Mouse (Mus musculus): Measurements from ENCODE around the gene Krtap13. TPM values are rescaled to one million over a fixed set of nuclear protein-coding genes. Genes with fewer than 3 reads are reported as not detected.
"Not testable (repeated sequence)": the region's sequence is repeated elsewhere in the genome, so short reads cannot be mapped to it uniquely, and the experiment has no call there.

Krtap13 gene
- total RNA-seq (2015; ENCODE audit: low replicate concordance) (not detected in 2 replicates), total RNA-seq (2017; ENCODE audit: low replicate concordance) (not detected in 2 replicates)

DNA sequence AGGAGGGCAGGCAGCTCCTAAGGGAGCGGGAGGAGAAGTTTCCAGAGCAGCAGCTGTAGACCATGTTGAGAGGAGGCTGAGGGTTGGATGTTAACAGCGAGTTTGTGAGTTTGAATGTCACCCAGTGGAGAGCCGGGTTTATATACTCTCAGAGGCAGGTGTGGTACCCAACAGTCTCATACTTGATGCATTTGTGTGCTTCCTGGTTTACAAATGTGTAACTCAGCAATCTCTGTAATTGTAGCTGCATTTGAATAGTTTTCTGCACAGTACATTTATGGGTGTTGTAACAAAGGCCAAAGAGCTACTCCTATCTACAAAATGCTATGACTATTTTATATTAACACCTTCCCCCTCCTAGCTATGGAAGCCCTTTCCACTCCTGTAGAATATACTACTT, at the start of gene Krtap13:
Gene Krtap13, minus strand, starts transcription at position 101 of the 400 bp plus-strand sequence.
- not testable (repeated sequence) for ATAC-seq (replicated peaks; ENCODE audit: low FRiP score, poor library complexity, severe bottlenecking)

DNA sequence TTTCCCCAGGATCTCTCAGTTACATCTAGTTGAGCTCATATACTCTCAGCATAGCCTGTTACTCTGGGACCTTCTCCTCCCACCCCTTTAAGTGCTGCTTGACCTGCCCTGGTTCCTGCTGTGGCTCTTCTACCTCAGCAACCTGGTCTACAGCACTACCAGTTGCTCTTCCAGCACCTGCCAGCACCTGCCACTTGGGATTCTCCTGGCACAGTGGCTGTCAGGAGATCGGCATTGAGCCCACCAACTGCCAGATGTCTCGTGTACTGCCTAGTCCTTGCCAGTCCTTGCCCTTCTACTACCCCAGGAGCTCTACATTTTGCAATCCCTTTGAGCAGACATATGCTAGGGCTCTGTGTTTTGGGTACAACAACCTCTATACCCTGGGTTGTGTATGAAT, 35.4 kb upstream of the Krtap13 start:
- no peak for ATAC-seq (replicated peaks; ENCODE audit: low FRiP score, poor library complexity, severe bottlenecking)

DNA sequence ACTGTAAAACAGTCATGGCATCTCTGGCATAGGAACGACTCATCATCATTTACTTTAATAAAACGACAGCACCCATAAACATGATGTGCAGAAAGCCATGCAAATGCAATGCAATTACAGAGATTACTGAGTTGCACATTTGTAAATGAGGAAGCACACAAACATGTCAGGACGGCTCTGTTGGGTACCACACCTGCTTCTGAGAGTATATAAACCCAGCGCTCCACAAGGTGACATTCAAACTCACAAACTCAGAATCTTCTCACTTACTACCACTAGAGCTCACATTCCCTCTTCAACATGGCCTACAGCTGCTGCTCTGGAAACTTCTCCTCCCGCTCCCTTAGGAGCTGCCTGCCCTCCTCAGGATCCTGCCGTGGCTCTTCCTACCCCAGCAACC, 26.2 kb upstream of the Krtap13 start, which contains the start of gene Gm5965:
Gene Gm5965, plus strand, starts transcription at position 301 of the 400 bp plus-strand sequence.
- no peak for ATAC-seq (replicated peaks; ENCODE audit: low FRiP score, poor library complexity, severe bottlenecking)

DNA sequence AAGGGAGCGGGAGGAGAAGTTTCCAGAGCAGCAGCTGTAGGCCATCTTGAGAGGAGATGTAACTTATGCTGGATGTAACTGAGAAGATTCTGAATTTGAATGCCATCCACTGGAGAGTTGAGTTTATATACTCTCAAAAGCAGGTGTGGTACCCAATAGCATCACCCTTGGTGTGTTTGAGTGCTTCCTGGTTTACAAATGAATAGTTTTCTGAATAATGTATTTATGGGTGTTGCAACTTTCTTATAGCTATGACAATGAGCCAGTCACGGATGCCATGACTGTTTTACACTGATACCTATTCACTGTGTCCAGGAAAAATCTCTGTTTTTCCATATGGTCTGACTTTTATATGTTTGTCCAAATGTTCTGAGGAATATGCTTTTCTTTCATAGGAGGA, 22.7 kb upstream of the Krtap13 start, which contains the start of gene 2310057N15Rik:
Gene 2310057N15Rik, minus strand, starts transcription at position 101 of the 400 bp plus-strand sequence.
- no peak for ATAC-seq (replicated peaks; ENCODE audit: low FRiP score, poor library complexity, severe bottlenecking)

DNA sequence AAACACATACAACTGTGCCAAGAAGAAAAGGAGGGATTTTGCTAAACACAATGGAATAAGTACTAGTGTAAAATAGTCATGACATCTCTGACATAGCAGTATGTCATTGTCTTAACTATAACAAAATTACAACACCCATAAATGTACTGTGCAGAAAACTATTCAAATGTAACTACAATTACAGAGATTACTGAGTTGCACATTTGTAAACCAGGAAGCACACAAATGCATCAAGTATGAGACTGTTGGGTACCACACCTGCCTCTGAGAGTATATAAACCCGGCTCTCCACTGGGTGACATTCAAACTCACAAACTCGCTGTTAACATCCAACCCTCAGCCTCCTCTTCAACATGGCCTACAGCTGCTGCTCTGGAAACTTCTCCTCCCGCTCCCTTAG, 7.1 kb upstream of the Krtap13 start, which contains the start of gene 2310034C09Rik:
Gene 2310034C09Rik, plus strand, starts transcription at position 301 of the 400 bp plus-strand sequence.
- ATAC-seq (replicated peaks; ENCODE audit: low FRiP score, poor library complexity, severe bottlenecking) = not testable (repeated sequence)

DNA sequence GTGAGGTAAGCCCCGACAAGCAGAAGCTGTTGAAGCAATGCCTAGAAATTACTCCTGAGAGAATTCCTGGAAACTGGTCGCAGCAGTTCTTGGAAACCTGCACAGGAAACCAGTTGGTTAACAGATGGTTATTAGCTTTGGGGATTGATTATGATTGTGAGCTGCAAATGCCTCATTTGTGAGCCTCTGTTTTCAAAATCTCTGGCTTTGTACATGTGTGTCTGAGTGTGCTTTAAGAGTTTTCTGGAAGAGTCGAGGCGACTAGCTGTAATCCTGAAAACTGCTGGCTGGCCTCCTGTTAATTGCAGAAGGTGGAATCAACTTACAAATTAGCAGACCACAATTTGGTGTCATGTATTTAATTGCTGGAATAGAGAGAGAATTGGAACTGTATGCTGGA, 3.5 kb downstream of the Krtap13 start:
- ATAC-seq (replicated peaks; ENCODE audit: low FRiP score, poor library complexity, severe bottlenecking) = no peak

DNA sequence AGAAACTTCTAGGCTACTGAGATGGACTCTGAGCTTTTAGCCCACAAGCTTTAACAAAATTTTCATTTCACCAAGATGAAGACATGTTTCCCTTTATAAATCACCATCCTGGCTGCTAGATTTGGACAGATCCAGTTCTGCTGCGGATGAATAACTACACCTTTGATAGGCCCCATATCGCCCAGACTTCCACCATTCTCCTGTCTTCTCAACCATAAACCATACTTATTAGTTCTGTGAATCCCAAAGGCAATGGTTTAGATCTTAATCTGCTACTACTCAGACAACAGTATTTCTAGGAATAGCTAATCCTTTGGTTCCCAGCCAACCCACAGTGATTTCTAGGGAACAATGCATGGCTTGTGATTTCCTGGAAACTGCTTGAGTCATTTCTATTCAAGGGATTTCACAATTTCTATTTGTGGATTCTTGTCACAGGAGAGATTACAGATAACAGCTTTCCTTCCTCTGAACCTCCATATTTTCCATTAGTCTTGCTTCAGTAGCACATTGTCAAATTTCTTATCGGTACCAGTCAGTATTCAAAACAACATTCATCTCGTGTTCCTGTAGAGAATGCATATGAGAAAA, 6.6 kb downstream of the Krtap13 start:
- no peak for ATAC-seq (replicated peaks; ENCODE audit: low FRiP score, poor library complexity, severe bottlenecking)

DNA sequence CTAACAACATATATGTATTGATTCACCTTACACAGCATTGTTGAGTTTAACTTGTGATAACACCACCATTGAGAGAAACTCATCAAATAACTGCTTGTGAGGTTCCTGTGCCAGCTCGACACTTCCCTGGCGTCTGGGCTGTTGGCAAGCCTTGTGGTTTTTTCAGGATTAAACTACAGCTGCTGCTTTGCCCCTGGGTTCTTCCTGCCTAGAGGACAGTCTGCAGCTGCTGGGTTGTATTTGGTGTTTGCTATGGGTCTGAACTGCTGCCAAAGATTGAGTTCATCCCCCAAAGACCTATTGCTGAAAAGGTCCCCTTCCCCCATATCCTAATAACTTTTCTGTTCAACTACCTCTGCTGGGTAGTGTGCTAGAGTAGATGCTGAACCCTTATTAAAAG, 16.0 kb downstream of the Krtap13 start:
- no peak for ATAC-seq (replicated peaks; ENCODE audit: low FRiP score, poor library complexity, severe bottlenecking)

DNA sequence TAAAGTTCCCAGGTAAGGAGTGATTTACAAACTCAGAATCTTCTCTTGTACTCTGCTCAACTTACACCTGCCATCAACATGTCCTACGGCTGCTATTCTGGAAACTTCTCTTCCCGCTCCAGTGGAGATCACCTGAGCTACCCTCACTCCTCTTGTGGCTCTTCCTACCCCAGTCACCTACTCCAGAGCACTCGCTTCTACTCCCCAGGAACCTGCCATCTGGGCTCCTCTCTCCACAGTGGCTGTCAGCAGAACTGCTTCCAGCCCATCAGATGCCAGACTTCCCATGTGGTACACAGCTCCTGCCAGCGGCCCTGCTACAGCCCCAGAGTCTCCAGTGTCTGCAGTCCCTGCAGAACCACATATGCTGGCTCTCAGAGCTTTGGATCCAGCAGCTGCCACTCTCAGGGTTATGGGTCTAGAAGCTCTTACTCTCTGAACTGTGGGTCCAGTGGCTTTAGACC, 22.6 kb downstream of the Krtap13 start, which contains the start of gene Krtap13-1:
Gene Krtap13-1, plus strand, starts transcription at position 51 of the 464 bp plus-strand sequence.
- ATAC-seq (replicated peaks; ENCODE audit: low FRiP score, poor library complexity, severe bottlenecking) = no peak

DNA sequence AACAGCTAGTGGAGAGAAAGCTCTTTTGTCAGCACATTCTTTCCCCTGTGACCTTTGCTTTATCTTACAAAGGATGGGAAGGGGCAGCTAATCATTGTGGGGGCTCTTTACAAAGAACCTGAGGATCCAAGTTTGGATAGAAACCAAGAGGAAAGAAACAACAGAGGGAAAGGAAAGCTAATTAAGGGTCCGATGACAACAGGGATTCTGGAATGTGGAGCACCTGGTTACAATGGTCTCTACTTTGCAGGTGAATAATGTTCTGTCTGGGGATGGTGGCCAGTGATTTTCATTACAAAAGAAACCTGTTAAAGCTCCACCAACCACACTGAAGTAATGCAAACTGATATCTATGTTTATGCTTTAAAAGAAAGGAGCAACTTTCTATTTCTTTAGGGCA, 31.4 kb downstream of the Krtap13 start:
- ATAC-seq (replicated peaks; ENCODE audit: low FRiP score, poor library complexity, severe bottlenecking) = no peak

DNA sequence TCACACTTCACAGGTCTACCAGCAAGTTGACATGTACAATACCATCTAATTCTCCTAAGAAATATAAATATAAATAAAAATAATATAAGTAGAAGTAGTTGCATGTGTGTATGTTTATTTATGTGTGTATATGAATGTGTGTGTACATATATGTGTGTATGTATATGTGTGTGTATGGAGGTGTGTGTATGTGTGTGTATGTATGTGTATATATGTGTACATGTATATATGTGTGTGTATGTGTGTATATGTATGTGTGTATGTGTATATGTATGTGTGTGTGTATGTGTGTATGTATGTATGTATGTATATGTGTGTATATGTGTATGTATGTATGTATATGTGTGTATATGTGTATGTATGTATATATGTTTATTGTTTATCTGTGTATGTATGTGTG, 34.9 kb downstream of the Krtap13 start:
- no peak for ATAC-seq (replicated peaks; ENCODE audit: low FRiP score, poor library complexity, severe bottlenecking)

DNA sequence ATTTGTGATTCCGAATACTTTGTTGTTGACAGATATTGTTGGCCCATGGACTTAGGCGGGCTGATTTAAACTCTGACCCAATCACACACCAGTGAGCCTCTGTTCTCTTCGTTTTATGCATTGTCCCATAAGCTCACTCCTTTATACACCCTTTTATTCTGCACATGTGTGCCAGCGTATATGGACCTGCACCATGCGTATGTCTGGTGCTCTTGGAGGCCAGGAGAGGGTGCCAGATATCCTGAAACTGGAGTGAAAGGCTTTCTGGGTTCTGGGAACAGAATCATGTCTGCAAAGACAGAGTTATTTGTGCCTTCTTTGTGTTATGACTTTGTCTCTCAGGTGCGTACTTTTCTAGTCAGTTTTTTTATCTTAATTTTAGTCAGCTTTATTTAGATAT, 40.2 kb downstream of the Krtap13 start:
- no peak for ATAC-seq (replicated peaks; ENCODE audit: low FRiP score, poor library complexity, severe bottlenecking)

DNA sequence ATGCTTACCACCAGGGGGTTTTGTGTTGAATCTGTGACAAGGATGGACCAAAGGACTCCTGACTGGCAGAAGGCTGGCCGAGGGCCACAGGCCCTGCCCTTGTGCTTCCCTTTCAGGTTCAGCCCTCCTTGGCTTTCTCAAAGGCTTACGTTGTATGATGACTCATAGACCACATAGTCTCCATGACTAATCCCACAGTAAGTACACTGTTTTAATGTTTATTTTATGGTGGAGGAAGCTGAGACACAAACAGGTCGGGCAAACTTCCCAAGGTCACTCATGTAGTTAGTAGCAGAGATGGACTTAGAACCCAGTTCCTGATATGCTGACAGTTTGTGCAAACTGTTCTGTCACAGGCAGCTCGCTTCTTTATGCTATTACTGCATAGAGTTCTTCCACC, 40.7 kb downstream of the Krtap13 start:
- no peak for ATAC-seq (replicated peaks; ENCODE audit: low FRiP score, poor library complexity, severe bottlenecking)

DNA sequence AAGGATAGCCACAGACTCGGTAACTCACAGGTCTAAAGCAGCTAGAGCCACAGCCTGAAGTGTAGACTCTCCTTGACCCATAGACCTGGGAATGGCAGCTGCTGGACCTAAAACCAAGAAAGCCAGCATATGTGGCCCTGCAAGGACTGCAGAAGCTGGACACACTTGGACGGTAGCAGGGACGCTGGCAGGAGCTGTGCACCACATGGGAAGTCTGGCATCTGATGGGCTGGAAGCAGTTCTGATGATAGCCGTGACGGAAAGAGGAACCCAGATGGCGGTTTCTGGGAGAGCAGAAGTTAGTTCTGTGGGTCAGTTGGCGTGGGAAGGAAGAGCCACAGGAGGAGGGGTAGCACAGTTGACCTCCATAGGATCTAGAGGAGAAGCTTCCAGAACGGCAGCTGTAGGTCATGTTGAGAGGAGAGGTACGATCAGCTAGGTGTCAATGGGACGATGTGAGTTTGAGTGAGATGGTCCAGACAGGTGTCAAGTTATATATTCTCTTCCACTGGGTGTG, 43.9 kb downstream of the Krtap13 start, which contains the start of gene 2310061N02Rik:
Gene 2310061N02Rik, minus strand, starts transcription at position 467 of the 517 bp plus-strand sequence.
- no peak for ATAC-seq (replicated peaks; ENCODE audit: low FRiP score, poor library complexity, severe bottlenecking)

DNA sequence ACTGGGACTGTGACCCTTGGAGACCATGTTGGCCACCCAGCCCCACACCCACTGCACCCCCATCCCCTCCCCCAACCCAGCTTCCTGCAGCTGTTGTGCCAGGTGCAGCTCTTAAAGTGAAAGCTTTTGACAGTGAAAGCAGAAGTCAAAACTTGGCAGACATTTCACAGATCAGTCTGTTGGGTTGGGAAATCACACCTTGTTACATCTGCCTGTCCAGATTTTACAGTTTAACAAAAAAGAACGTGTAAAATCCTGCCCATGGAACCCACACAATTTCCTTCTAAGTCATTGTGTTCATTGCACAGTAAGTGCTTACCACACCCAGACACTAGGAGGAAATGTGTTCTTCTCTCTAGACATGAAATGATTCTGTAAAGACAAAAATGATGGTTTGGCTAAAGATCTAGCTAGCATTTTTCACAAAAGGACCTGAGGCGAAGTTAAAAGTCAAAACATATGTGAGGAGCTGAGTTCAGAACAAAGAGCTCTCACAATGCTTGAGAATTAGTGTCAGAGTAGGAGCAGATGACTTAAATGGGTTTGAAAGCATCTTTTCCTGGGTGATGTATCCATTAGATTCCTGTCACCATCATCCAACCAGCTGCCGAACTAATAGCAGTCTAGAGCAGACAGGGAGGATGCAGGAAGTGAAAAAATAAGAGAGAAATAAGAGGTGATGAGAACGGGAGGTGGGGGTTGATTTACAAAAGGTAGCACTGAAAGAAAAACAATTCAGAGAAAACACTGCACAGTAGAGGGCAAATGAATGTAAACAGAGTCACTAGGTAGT, 50.2 kb downstream of the Krtap13 start:
- ATAC-seq (replicated peaks; ENCODE audit: low FRiP score, poor library complexity, severe bottlenecking) = no peak

Other genes starting within 250 kb of the Krtap13 start
- gene Cldn17, start 244.7 kb downstream of the Krtap13 start, total RNA-seq (2015; ENCODE audit: low replicate concordance) = not detected in 2 replicates
- not detected in 2 replicates for gene Cldn17, start 244.7 kb downstream of the Krtap13 start, total RNA-seq (2017; ENCODE audit: low replicate concordance)
- not detected in 2 replicates for gene Cldn8, start 188.5 kb downstream of the Krtap13 start, total RNA-seq (2015; ENCODE audit: low replicate concordance)
- gene Cldn8, start 188.5 kb downstream of the Krtap13 start, total RNA-seq (2017; ENCODE audit: low replicate concordance) = not detected in 2 replicates
- not detected in 2 replicates for gene Krtap24-1, start 139.4 kb downstream of the Krtap13 start, total RNA-seq (2015; ENCODE audit: low replicate concordance)
- gene Krtap24-1, start 139.4 kb downstream of the Krtap13 start, total RNA-seq (2017; ENCODE audit: low replicate concordance) = not detected in 2 replicates
- not detected in 2 replicates for gene 2310079G19Rik, start 124.0 kb downstream of the Krtap13 start, total RNA-seq (2015; ENCODE audit: low replicate concordance)
- gene 2310079G19Rik, start 124.0 kb downstream of the Krtap13 start, total RNA-seq (2017; ENCODE audit: low replicate concordance) = not detected in 2 replicates
- gene Krtap26-1, start 103.8 kb downstream of the Krtap13 start, total RNA-seq (2015; ENCODE audit: low replicate concordance) = not detected in 2 replicates
- not detected in 2 replicates for gene Krtap26-1, start 103.8 kb downstream of the Krtap13 start, total RNA-seq (2017; ENCODE audit: low replicate concordance)
- not detected in 2 replicates for gene Krtap27-1, start 80.0 kb downstream of the Krtap13 start, total RNA-seq (2015; ENCODE audit: low replicate concordance)
- gene Krtap27-1, start 80.0 kb downstream of the Krtap13 start, total RNA-seq (2017; ENCODE audit: low replicate concordance) = not detected in 2 replicates
- not detected in 2 replicates for gene 2310061N02Rik, start 43.7 kb downstream of the Krtap13 start, total RNA-seq (2015; ENCODE audit: low replicate concordance)
- gene 2310061N02Rik, start 43.7 kb downstream of the Krtap13 start, total RNA-seq (2017; ENCODE audit: low replicate concordance) = not detected in 2 replicates
- gene Krtap13-1, start 22.8 kb downstream of the Krtap13 start, total RNA-seq (2015; ENCODE audit: low replicate concordance) = not detected in 2 replicates
- not detected in 2 replicates for gene Krtap13-1, start 22.8 kb downstream of the Krtap13 start, total RNA-seq (2017; ENCODE audit: low replicate concordance)
- not detected in 2 replicates for gene 2310034C09Rik, start 7.2 kb upstream of the Krtap13 start, total RNA-seq (2015; ENCODE audit: low replicate concordance)
- gene 2310034C09Rik, start 7.2 kb upstream of the Krtap13 start, total RNA-seq (2017; ENCODE audit: low replicate concordance) = not detected in 2 replicates
- not detected in 2 replicates for gene 2310057N15Rik, start 22.6 kb upstream of the Krtap13 start, total RNA-seq (2015; ENCODE audit: low replicate concordance)
- not detected in 2 replicates for gene 2310057N15Rik, start 22.6 kb upstream of the Krtap13 start, total RNA-seq (2017; ENCODE audit: low replicate concordance)
- gene Gm5965, start 26.3 kb upstream of the Krtap13 start, total RNA-seq (2015; ENCODE audit: low replicate concordance) = not detected in 2 replicates
- not detected in 2 replicates for gene Gm5965, start 26.3 kb upstream of the Krtap13 start, total RNA-seq (2017; ENCODE audit: low replicate concordance)
- not detected in 2 replicates for gene Gm20741, start 60.6 kb upstream of the Krtap13 start, total RNA-seq (2015; ENCODE audit: low replicate concordance)
- not detected in 2 replicates for gene Gm20741, start 60.6 kb upstream of the Krtap13 start, total RNA-seq (2017; ENCODE audit: low replicate concordance)
- not detected in 2 replicates for gene Krtap15, start 68.6 kb upstream of the Krtap13 start, total RNA-seq (2015; ENCODE audit: low replicate concordance)
- gene Krtap15, start 68.6 kb upstream of the Krtap13 start, total RNA-seq (2017; ENCODE audit: low replicate concordance) = not detected in 2 replicates
- not detected in 2 replicates for gene Krtap14, start 74.5 kb upstream of the Krtap13 start, total RNA-seq (2015; ENCODE audit: low replicate concordance)
- gene Krtap14, start 74.5 kb upstream of the Krtap13 start, total RNA-seq (2017; ENCODE audit: low replicate concordance) = not detected in 2 replicates
- not detected in 2 replicates for gene Krtap19-1, start 117.8 kb upstream of the Krtap13 start, total RNA-seq (2015; ENCODE audit: low replicate concordance)
- gene Krtap19-1, start 117.8 kb upstream of the Krtap13 start, total RNA-seq (2017; ENCODE audit: low replicate concordance) = not detected in 2 replicates
- gene Krtap19-2, start 122.6 kb upstream of the Krtap13 start, total RNA-seq (2015; ENCODE audit: low replicate concordance) = not detected in 2 replicates
- gene Krtap19-2, start 122.6 kb upstream of the Krtap13 start, total RNA-seq (2017; ENCODE audit: low replicate concordance) = not detected in 2 replicates
- not detected in 2 replicates for gene Krtap19-3, start 126.4 kb upstream of the Krtap13 start, total RNA-seq (2015; ENCODE audit: low replicate concordance)
- gene Krtap19-3, start 126.4 kb upstream of the Krtap13 start, total RNA-seq (2017; ENCODE audit: low replicate concordance) = not detected in 2 replicates
- not detected in 2 replicates for gene Krtap19-4, start 133.5 kb upstream of the Krtap13 start, total RNA-seq (2015; ENCODE audit: low replicate concordance)
- gene Krtap19-4, start 133.5 kb upstream of the Krtap13 start, total RNA-seq (2017; ENCODE audit: low replicate concordance) = not detected in 2 replicates
- not detected in 2 replicates for gene Krtap19-5, start 144.8 kb upstream of the Krtap13 start, total RNA-seq (2015; ENCODE audit: low replicate concordance)
- gene Krtap19-5, start 144.8 kb upstream of the Krtap13 start, total RNA-seq (2017; ENCODE audit: low replicate concordance) = not detected in 2 replicates
- not detected in 2 replicates for gene Krtap19-9b, start 180.6 kb upstream of the Krtap13 start, total RNA-seq (2015; ENCODE audit: low replicate concordance)
- not detected in 2 replicates for gene Krtap19-9b, start 180.6 kb upstream of the Krtap13 start, total RNA-seq (2017; ENCODE audit: low replicate concordance)
- gene Krtap16-3, start 211.2 kb upstream of the Krtap13 start, total RNA-seq (2015; ENCODE audit: low replicate concordance) = not detected in 2 replicates
- gene Krtap16-3, start 211.2 kb upstream of the Krtap13 start, total RNA-seq (2017; ENCODE audit: low replicate concordance) = not detected in 2 replicates